Mouse (Mus musculus): ENCODE measurements at regions not wholly inside any gene's neighbourhood (a gene's known extent, or its start where the extent isn't known, plus 50 kb on each side); places are given as distances from the start of the nearest gene placed in this dataset.

GRCm38 (mm10) chr14:68861071-68861470 is 433.0 kb downstream of the Synb start:
- H3K4me3 ChIP-seq (ENCODE audit: insufficient read depth in 1 of 2, low read depth in 2 of 2, low read length in 2 of 2) = no peak overlapping the region
- H3K4me2 ChIP-seq (ENCODE audit: low read depth) = no peak overlapping the region
- H3K9me3 ChIP-seq (ENCODE audit: control insufficient read depth, low read length) = no peaks in the 10 kb centered on the region
- H3K27ac ChIP-seq = no peak overlapping the region
- ATAC-seq (ENCODE audit: insufficient read depth) (no peak), DNase-seq (ENCODE audit: low read depth in 3 of 3, low spot score in 3 of 3) (no peak)
- H3K4me1 ChIP-seq (replicated peaks; ENCODE audit: control insufficient read depth in 2 of 2, insufficient read depth in 2 of 2, low read length in 1 of 2) = no peaks in the 10 kb centered on the region
- H3K9ac ChIP-seq (replicated peaks) = no peak overlapping the region
- 60% methylated on average over 3 of the region's 3 CpGs for WGBS (ENCODE audit: insufficient replicate concordance)
- TF ChIP-seq EP300 (IDR thresholded peaks at IDR 0.05; ENCODE audit: low read depth) = no peak
- no peak for TF ChIP-seq CTCF (IDR thresholded peaks at IDR 0.05; ENCODE audit: low read depth)
- H3K27me3 ChIP-seq (ENCODE audit: control insufficient read depth, insufficient read depth, low read length) = no peaks in the 10 kb centered on the region
- no peaks in the 10 kb centered on the region for H3K36me3 ChIP-seq (replicated peaks; ENCODE audit: control insufficient read depth, insufficient read depth, low read depth)

DNA sequence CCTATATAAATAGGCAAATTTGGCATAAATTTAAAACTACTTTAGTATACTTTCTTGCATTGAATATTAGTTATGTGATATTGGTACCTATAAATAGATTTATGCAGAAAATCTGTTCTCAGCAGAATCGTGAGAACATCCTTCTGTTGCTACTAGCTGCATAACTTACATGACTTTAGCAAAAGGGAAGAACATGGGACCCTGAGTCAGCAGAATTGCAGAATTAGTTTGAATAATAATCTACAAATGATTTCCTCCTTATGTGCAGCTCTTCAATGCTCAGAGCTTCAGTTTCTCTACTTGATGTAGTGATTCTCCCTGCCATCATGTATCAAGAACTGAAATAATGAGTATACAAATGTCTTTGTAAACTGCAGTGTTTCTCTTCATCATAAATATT is 436.2 kb downstream of the Synb start:
- no peak overlapping the region for H3K9ac ChIP-seq (replicated peaks)
- WGBS (ENCODE audit: insufficient replicate concordance) = 21% methylated on average over 1 of the region's 1 CpGs
- TF ChIP-seq CTCF (IDR thresholded peaks at IDR 0.05; ENCODE audit: low read depth) = no peak
- TF ChIP-seq EP300 (IDR thresholded peaks at IDR 0.05; ENCODE audit: low read depth) = no peak
- ATAC-seq (ENCODE audit: insufficient read depth) (no peak), DNase-seq (ENCODE audit: low read depth in 3 of 3, low spot score in 3 of 3) (no peak)
- H3K36me3 ChIP-seq (replicated peaks; ENCODE audit: control insufficient read depth, insufficient read depth, low read depth) = no peaks in the 10 kb centered on the region
- H3K27ac ChIP-seq = no peak overlapping the region
- no peaks in the 10 kb centered on the region for H3K27me3 ChIP-seq (ENCODE audit: control insufficient read depth, insufficient read depth, low read length)
- H3K9me3 ChIP-seq (ENCODE audit: control insufficient read depth, low read length) = no peaks in the 10 kb centered on the region
- no peaks in the 10 kb centered on the region for H3K4me1 ChIP-seq (replicated peaks; ENCODE audit: control insufficient read depth in 2 of 2, insufficient read depth in 2 of 2, low read length in 1 of 2)
- H3K4me2 ChIP-seq (ENCODE audit: low read depth) = no peak overlapping the region
- no peak overlapping the region for H3K4me3 ChIP-seq (ENCODE audit: insufficient read depth in 1 of 2, low read depth in 2 of 2, low read length in 2 of 2)

DNA sequence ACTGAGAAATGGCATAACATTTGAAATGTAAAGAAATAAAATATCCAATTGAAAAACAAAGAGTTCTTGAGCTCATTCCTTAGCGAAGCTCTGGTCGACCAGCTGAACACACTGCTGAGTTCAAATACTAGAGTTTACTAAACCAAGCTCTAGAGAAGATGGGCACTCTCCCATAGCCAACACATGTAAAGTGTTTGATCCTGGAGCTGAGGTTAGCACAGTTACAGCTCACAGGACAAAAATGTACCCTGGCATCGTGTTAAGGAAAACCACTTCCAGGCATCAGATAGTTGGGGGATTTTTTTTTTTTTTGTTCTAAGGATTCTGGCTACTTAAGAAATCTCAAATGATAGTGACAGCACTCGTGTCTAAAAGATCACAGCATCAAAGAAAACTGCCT is 445.6 kb downstream of the Synb start:
- Histone ChIP-seq H3K27me3 (ENCODE audit: control insufficient read depth, insufficient read depth, low read length) (no peaks in the 10 kb centered on the region), H3K4me3 (ENCODE audit: insufficient read depth in 1 of 2, low read depth in 2 of 2, low read length in 2 of 2) (no peak overlapping the region), H3K9ac (replicated peaks) (no peak overlapping the region), H3K36me3 (replicated peaks; ENCODE audit: control insufficient read depth, insufficient read depth, low read depth) (no peaks in the 10 kb centered on the region), H3K4me2 (ENCODE audit: low read depth) (no peak overlapping the region), H3K4me1 (replicated peaks; ENCODE audit: control insufficient read depth in 2 of 2, insufficient read depth in 2 of 2, low read length in 1 of 2) (no peaks in the 10 kb centered on the region), H3K27ac (no peak overlapping the region), H3K9me3 (ENCODE audit: control insufficient read depth, low read length) (no peaks in the 10 kb centered on the region)
- DNase-seq (ENCODE audit: low read depth in 3 of 3, low spot score in 3 of 3) = no peak
- 52% methylated on average over 4 of the region's 4 CpGs for WGBS (ENCODE audit: insufficient replicate concordance)
- ATAC-seq (ENCODE audit: insufficient read depth) = no peak
- TF ChIP-seq CTCF (IDR thresholded peaks at IDR 0.05; ENCODE audit: low read depth) = no peak
- no peak for TF ChIP-seq EP300 (IDR thresholded peaks at IDR 0.05; ENCODE audit: low read depth)

- H3K4me2 ChIP-seq (ENCODE audit: low read depth) = no peak overlapping the region
- no peak overlapping the region for H3K27ac ChIP-seq
- TF ChIP-seq CTCF (IDR thresholded peaks at IDR 0.05; ENCODE audit: low read depth) (no peak), EP300 (IDR thresholded peaks at IDR 0.05; ENCODE audit: low read depth) (no peak)
- H3K27me3 ChIP-seq (ENCODE audit: control insufficient read depth, insufficient read depth, low read length) = no peaks in the 10 kb centered on the region
- DNase-seq (ENCODE audit: low read depth in 3 of 3, low spot score in 3 of 3) = no peak
- no peak for ATAC-seq (ENCODE audit: insufficient read depth)
- no peak overlapping the region for H3K4me3 ChIP-seq (ENCODE audit: insufficient read depth in 1 of 2, low read depth in 2 of 2, low read length in 2 of 2)
- H3K9me3 ChIP-seq (ENCODE audit: control insufficient read depth, low read length) = no peaks in the 10 kb centered on the region
- H3K4me1 ChIP-seq (replicated peaks; ENCODE audit: control insufficient read depth in 2 of 2, insufficient read depth in 2 of 2, low read length in 1 of 2) = no peaks in the 10 kb centered on the region
- H3K36me3 ChIP-seq (replicated peaks; ENCODE audit: control insufficient read depth, insufficient read depth, low read depth) = no peaks in the 10 kb centered on the region
- no peak overlapping the region for H3K9ac ChIP-seq (replicated peaks)
These were observed 446.5 kb downstream of the Synb start for GRCm38 (mm10) chr14:68847609-68848008.

GRCm38 (mm10) chr14:68820241-68820640 is 473.9 kb downstream of the Synb start:
- no peak for ATAC-seq (ENCODE audit: insufficient read depth)

More at GRCm38 (mm10) chr14:68820241-68820640, 473.9 kb downstream of the Synb start:
- no peak for DNase-seq (ENCODE audit: low read depth in 3 of 3, low spot score in 3 of 3)
- no peak overlapping the region for H3K4me3 ChIP-seq (ENCODE audit: insufficient read depth in 1 of 2, low read depth in 2 of 2, low read length in 2 of 2)
- H3K27ac ChIP-seq = no peak overlapping the region
- H3K27me3 ChIP-seq (ENCODE audit: control insufficient read depth, insufficient read depth, low read length) = no peaks in the 10 kb centered on the region
- 62% methylated on average over 8 of the region's 8 CpGs for WGBS (ENCODE audit: insufficient replicate concordance)
- TF ChIP-seq CTCF (IDR thresholded peaks at IDR 0.05; ENCODE audit: low read depth) = no peak
- TF ChIP-seq EP300 (IDR thresholded peaks at IDR 0.05; ENCODE audit: low read depth) = no peak
- no peaks in the 10 kb centered on the region for H3K4me1 ChIP-seq (replicated peaks; ENCODE audit: control insufficient read depth in 2 of 2, insufficient read depth in 2 of 2, low read length in 1 of 2)
- H3K4me2 ChIP-seq (ENCODE audit: low read depth) = no peak overlapping the region
- no peaks in the 10 kb centered on the region for H3K36me3 ChIP-seq (replicated peaks; ENCODE audit: control insufficient read depth, insufficient read depth, low read depth)
- H3K9ac ChIP-seq (replicated peaks) = no peak overlapping the region
- no peaks in the 10 kb centered on the region for H3K9me3 ChIP-seq (ENCODE audit: control insufficient read depth, low read length)
